Mouse (Mus musculus): Measurements from ENCODE around the gene Il17a.
"Not testable (repeated sequence)": the region's sequence is repeated elsewhere in the genome, so short reads cannot be mapped to it uniquely, and the experiment has no call there.

Gene Il17a

GRCm38 (mm10) chr1:20730903-20731302 lies at the start of gene Il17a:
TSS of gene Il17a (plus strand) at chr1:20730905.
- DNase-seq (ENCODE audit: low spot score), result no peak

DNA sequence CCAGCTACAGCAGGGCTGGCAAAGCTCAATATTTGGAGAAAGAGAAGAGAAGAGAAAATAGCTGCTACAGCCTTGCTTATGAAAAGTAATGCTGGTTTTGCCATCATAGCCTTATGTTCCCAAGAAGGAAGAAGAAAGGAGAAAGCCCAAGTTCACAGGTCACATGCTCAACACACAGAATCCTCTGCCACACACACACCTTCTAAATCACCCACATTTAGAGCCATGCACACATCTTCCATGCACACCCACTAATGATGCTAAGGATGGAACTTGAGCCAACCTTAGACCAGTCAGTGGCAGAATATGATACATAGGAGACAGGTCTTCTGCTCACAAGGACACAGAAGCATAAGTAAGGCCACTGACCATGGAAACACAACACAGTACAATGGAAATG lies 47.9 kb upstream of the Il17a start:
- DNase-seq (ENCODE audit: low spot score), result no peak

- DNase-seq (ENCODE audit: low spot score), result no peak
These were observed 47.3 kb upstream of the Il17a start for GRCm38 (mm10) chr1:20683386-20683785.

GRCm38 (mm10) chr1:20683853-20684252 lies 46.9 kb upstream of the Il17a start:
- DNase-seq (ENCODE audit: low spot score), result no peak

GRCm38 (mm10) chr1:20684403-20684802 lies 46.3 kb upstream of the Il17a start:
- DNase-seq (ENCODE audit: low spot score), result no peak

- DNase-seq (ENCODE audit: low spot score), result no peak
These were observed 45.3 kb upstream of the Il17a start for GRCm38 (mm10) chr1:20685393-20685792.

DNA sequence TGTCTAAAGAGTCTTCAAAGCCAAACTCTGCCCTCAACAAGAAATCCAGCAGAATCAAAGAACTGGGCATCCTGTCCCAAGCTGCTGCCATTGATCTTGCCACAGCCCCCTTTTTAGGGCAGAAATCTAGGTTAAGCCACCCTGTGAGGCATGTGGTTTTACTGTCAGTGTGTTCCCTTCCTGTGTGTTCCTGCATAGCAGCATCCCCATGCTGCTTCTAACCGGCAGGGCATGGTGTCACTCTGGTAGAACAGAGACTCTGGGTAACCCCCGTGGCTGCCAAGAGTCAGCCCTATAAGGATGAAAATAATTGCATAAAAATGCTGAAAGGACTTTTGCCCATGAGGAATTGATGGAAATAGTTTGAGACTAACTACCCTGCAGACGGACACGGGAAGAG lies 44.8 kb upstream of the Il17a start:
- no peak for DNase-seq (ENCODE audit: low spot score)

GRCm38 (mm10) chr1:20691336-20691735 lies 39.4 kb upstream of the Il17a start:
- DNase-seq (ENCODE audit: low spot score), result no peak

GRCm38 (mm10) chr1:20693634-20694313 lies 36.9 kb upstream of the Il17a start:
- DNase-seq (ENCODE audit: low spot score), result no peak

GRCm38 (mm10) chr1:20700011-20700410 lies 30.7 kb upstream of the Il17a start:
- no peak for DNase-seq (ENCODE audit: low spot score)

DNA sequence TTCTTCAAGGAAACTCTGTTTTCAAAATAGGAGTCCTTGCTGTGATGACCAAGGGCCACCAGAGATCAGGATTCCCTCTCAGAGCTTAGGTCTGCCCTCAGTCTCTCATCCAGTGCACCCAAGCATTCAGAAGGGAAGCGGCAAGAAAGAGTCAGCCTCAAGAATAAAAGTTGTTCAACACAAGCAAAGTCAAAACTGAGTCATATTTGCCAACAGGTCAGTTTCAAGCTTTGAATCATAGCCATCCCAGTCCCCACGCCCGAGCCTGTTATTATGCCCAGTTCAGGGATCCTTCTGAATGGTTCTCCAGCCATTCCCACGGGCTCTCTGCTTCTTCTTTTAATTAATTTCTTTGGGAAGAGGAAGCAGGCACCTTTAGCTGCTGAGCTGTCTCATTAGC lies 5.9 kb downstream of the Il17a start:
- no peak for DNase-seq (ENCODE audit: low spot score)

DNA sequence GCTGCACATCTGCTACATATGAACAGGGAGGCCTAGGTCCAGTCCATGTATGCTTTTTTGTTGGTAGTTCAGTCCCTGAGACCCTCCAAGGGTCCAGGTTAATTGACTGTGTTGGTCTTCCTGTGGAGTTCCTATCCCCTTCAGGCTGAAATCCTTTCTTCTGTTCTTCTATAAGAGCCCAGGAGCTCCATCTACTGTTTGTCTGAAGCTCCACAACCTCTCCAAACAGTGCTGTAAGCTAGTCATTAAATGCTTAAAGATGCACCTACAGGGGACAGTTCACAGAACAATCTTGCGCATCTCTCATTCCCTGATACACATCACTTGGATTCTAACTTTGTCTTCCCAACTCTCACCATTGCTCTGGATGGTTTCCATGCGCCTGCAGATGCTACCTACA lies 7.8 kb downstream of the Il17a start:
- no peak for DNase-seq (ENCODE audit: low spot score)

DNA sequence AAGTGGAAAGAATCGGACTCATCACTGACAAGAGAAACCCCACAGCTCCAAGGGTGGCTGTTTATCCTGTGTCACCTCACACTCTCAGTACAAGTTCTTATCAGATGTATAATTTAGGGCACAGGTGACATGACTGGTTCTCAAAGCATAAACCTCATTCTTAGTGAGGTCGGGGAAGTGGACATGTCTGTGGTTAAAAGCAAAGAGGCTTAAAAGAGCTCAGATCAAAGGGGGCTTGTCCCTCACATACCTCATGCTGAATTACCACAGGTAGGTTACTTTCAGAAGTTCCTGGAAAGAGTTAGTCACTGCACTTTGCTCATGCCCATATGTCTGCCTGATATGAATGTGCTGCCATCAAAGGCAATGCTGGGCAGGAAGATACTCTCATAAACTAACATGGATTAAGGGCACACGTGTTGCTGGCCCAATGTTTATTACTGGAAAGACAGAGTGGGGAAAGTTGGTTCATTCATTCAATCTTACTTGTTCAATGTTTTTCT lies 9.8 kb downstream of the Il17a start:
- no peak for DNase-seq (ENCODE audit: low spot score)

DNA sequence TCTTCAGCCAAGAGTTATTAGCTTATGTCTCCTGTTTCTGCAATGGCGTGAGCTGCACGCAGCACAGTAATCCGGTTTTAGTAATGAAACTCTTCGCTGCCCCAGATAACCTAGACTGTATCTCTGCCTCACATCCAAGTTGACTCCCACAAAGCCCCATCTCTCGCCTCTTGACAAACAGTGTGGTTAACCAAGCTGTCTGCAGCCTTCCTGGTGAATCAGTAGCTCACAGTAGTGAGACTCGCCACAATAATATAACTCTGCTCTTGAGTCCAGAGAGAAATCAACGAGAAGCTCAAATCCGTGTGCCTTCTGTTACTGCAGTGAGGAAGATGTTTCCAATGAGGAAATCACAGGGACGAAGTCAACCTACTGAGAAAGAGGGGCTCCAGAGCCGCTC lies 23.7 kb downstream of the Il17a start:
- no peak for DNase-seq (ENCODE audit: low spot score)

GRCm38 (mm10) chr1:20757586-20757985 lies 26.9 kb downstream of the Il17a start:
- peak; percentile 11 for DNase-seq (ENCODE audit: low spot score)

DNA sequence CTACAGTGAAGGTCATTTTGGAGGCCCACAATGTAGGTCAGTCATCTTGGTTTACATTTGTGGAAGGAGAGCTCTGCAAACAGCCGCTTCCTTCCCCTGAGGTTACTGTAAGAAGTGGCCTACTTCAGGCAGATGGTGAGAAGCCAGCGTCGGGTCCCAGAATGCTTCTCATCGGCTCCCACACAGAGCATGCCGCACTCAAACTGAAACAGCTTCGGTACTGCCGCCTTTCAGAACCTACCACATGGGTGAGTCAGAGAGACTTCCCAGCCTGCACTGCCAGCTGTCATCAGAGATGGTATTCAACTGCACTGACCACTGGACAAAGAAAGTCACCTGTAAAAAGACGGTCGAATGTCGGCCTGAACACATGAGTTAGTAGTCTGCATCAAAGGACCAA lies 29.1 kb downstream of the Il17a start:
- DNase-seq (ENCODE audit: low spot score), result no peak

DNA sequence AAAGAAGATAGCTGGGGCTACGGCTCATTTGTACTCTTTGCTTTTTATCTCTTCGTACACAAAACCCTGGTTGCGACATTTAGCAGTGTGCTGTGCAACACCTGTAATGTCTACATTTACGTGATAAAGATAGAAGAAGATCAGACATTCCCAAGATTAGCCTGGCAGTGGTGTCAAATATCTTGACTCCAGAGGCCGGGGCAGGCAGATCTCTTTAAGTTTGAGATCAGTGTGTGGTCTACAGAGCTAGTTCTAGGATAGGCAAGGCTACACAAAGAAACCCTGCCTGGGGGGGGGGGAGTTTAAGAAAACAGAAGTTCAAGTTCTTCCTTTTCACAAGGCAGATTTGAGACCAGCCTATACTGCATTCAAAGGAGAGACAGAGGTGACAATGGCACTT lies 29.6 kb downstream of the Il17a start:
- no peak for DNase-seq (ENCODE audit: low spot score)

- DNase-seq (ENCODE audit: low spot score), result no peak
These were observed 30.7 kb downstream of the Il17a start for GRCm38 (mm10) chr1:20761411-20761810.

DNA sequence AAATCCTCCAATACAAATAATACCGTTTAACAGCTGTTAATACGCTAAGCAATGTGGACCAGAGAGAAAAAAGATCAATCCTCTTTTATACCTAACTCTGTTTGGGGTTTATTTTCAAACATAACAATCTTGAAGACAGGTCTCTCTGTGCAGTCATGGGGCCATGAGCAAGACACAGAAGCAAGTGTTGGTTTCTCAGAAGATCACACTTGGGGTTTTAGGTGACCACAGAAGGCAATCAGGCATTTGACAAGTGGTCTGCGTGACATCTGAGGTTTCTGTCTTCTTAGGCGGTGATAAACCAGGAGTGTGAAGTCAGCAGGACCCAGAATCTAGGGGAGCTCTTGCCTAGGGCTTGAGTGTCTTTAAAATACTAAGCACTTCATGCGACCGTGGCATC lies 35.8 kb downstream of the Il17a start:
- DNase-seq (ENCODE audit: low spot score), result no peak

DNA sequence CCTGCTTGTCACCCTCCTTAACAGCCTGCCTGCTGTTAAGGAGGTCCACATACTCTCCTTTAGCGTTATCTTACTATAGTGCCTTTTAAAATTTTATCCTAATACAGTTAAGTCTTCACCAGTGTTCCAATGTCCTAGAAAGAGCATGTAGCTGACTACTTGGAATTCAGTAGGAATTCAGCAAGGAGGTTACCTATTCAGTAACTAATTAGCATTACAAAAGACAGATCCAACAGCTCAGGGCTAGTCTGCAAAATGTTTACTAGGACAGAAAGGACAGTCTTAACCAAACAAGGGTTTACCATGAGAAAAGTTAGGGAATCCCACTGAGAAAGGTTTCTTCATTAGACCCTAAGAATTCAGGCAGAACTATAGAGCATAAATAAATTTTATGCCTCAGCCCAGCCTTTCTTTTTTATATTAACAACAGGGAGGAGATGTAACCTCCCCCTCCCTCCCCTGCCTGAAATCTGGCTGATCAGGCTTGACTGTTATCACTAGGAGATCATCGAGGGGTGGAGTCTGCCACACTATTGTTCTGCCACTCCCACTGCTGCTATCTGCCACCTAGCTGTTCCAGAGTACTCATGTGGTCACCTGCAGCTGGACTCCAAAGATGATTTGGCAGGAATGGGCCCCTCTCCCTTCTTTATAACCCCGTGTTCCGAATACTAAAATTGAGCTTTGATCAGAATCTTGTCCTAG lies 43.5 kb downstream of the Il17a start:
- DNase-seq (ENCODE audit: low spot score), result not testable (repeated sequence)

GRCm38 (mm10) chr1:20778366-20778765 lies 47.7 kb downstream of the Il17a start:
- DNase-seq (ENCODE audit: low spot score), result no peak

All from ovary, postnatal 36 days (tissue).